Mouse (Mus musculus) B cell, adult 2 months (primary cell): Measurements from ENCODE around the gene Lmx1b.

ENCODE experiments used
- DNase-seq, 2 experiments: peaks; one replicate each; pipeline ENCODE4 v3.0.0; 2022

Gene Lmx1b

GRCm38 (mm10) chr2:33582457-33583060, 57.8 kb downstream of the Lmx1b start:
- no peak for DNase-seq

GRCm38 (mm10) chr2:33581866-33582265, 58.4 kb downstream of the Lmx1b start:
- no peak for DNase-seq

GRCm38 (mm10) chr2:33581449-33581777, 58.9 kb downstream of the Lmx1b start:
- DNase-seq, result no peak

GRCm38 (mm10) chr2:33580697-33581448, 59.4 kb downstream of the Lmx1b start:
- DNase-seq, result no peak

- no peak for DNase-seq
Observed at GRCm38 (mm10) chr2:33575406-33575805, 64.9 kb downstream of the Lmx1b start.

GRCm38 (mm10) chr2:33573075-33573474, 67.2 kb downstream of the Lmx1b start:
- DNase-seq, result no peak

- DNase-seq, result no peak
Observed at GRCm38 (mm10) chr2:33571219-33571824, 69.0 kb downstream of the Lmx1b start.

- DNase-seq, result no peak
Observed at GRCm38 (mm10) chr2:33569698-33570097, 70.6 kb downstream of the Lmx1b start.

- peak; percentile 26 to 31 for DNase-seq
Observed at GRCm38 (mm10) chr2:33569240-33569639, 71.1 kb downstream of the Lmx1b start.

- no peak for DNase-seq
Observed at GRCm38 (mm10) chr2:33565886-33566285, 74.4 kb downstream of the Lmx1b start.

GRCm38 (mm10) chr2:33564748-33565147, 75.6 kb downstream of the Lmx1b start:
- DNase-seq, result no peak

GRCm38 (mm10) chr2:33559752-33560151, 80.6 kb downstream of the Lmx1b start:
- DNase-seq, result peak; percentile 64 to 65

GRCm38 (mm10) chr2:33559334-33559733, 81.0 kb downstream of the Lmx1b start:
- no peak for DNase-seq

GRCm38 (mm10) chr2:33558233-33558632, 82.1 kb downstream of the Lmx1b start:
- peak; percentile 70 for DNase-seq

GRCm38 (mm10) chr2:33555573-33555972, 84.7 kb downstream of the Lmx1b start:
- no peak for DNase-seq

GRCm38 (mm10) chr2:33552672-33553071, 87.6 kb downstream of the Lmx1b start:
- no peak for DNase-seq

- no peak for DNase-seq
Observed at GRCm38 (mm10) chr2:33547595-33547994, 92.7 kb downstream of the Lmx1b start.

- DNase-seq, result no peak
Observed at GRCm38 (mm10) chr2:33546879-33547278, 93.4 kb downstream of the Lmx1b start.

GRCm38 (mm10) chr2:33546051-33546450, 94.3 kb downstream of the Lmx1b start:
- no peak for DNase-seq

GRCm38 (mm10) chr2:33544781-33545566, 95.3 kb downstream of the Lmx1b start:
- no peak for DNase-seq

- DNase-seq, result peak in 1 of 2 experiments; percentile 9
Observed at GRCm38 (mm10) chr2:33544203-33544762, 96.0 kb downstream of the Lmx1b start.

- DNase-seq, result peak; percentile 18 to 19
Observed at GRCm38 (mm10) chr2:33543429-33544202, 96.7 kb downstream of the Lmx1b start.
